Mouse (Mus musculus) olfactory bulb, adult 2 months (tissue): ENCODE measurements around the gene Hepacam.

Experiments
- CTCF ChIP-seq: fragments of 200-500 bp; IDR thresholded peaks from 2 replicates; pipeline ENCODE4 v1.5.1; 2012; ENCODE audit warnings: low read depth, mild to moderate bottlenecking, low read length, moderate library complexity; ENCODE audit not compliant: insufficient read depth
- POLR2A ChIP-seq: fragments of 200-500 bp; IDR thresholded peaks from 2 replicates; pipeline ENCODE4 v1.6.1; 2012; ENCODE audit warnings: mild to moderate bottlenecking, low read depth, low read length, moderate library complexity; ENCODE audit not compliant: insufficient read depth

DNA sequence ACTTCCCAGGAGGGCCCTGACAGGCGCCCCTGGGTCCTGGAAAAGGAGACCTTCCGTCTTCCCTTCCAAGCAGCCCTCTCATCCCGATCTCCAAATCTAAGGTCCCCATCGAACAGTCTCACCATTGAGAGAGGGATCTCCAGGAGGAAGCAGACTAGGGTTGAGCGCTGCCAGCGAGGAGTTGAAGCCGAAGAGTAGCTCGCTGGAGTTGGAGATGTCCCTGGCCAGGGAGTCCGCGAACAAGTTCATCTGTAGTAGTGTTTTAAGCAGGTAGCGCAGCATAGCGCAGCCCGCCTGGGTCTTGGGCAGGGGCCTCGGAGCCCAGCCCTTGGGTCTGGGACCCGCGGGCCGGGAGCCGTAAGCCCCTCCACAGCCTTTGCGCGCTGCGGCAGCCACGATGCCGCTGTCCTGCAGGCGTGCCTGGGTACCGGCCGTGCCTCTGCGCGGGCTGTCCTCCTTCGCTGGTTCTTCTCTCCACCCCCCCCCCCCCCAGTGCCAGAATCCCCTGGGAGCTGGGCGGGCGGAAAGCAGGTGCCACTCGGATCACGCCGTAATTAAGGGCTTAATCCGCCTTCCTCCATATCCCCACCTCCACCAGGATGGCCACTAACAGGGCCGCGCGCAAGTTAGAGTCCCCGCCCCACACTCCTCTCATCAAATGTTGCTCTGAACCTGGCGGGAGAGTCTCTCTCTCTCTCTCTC lies 65.7 kb downstream of the Hepacam start, which contains the start of gene Robo3:
- no peak for TF ChIP-seq POLR2A
- TF ChIP-seq CTCF, result no peak
